Mouse (Mus musculus) thymus, postnatal 4 days (tissue): ENCODE measurements around the gene Rad51b.
A peak's percentile ranks its signal among the peaks of the same experiment; 100 is the strongest.
"Not testable (repeated sequence)": the region's sequence is repeated elsewhere in the genome, so short reads cannot be mapped to it uniquely, and the experiment has no call there.

Experiments
- DNase-seq: peaks from one replicate; pipeline ENCODE4 v3.0.0; 2021

The Rad51b gene

GRCm38 (mm10) chr12:79297121-79297576 is at the start of gene Rad51b:
Gene Rad51b, plus strand, starts transcription at chr12:79297282.
- peak; percentile 63 for DNase-seq

DNA sequence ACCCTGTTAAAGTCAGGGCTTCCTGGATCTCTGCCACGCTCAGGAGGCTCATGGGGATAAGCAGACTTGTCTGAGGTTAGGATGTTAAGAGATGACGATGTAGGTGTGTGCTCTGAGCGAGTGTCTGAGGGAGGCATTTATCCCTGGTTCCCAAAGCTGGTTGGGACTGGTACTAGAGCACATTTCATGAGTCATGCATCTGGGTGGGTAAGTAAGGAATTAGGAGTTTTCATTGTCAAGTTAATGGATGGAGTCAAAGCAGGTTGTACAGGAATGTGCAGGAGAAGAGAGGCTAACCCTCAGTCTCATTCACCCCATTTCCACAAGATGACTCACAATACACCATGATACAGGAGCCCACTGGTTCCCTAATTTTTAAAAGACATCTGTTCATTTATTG is 49.0 kb upstream of the Rad51b start:
- DNase-seq: no peak

DNA sequence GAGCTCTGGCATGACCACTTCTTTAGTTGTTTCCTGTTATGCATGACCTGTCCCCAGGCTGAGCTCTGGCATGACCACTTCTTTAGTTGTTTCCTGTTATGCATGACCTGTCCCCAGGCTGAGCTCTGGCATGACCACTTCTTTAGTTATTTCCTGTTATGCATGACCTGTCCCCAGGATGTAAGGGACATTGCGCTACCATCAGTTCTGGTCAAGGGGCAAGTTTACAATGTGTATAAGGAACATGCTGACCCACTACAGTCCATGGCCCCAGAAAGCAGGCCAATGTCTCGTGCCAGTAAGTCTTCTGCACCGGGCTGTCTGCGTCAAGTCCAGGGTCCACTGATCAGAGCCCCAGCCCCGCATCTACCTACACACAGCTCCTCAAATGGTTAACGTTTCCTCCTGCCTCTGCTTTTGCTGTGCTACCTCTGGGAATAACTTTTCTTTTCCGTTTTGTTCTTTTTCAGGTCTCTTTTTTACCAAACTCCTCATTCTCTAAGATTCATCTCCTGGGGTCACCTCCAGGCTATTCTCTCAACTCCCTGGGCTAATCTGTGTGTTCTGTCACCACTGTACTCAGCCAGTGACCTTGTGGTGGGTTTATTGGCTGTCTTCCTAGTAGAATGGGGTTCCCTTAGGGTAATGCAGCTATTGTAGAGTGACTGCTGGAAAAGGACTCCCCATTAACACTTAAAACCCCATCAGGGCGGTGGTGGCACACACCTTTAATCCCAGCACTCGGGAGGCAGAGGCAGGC is 43.6 kb upstream of the Rad51b start:
- DNase-seq: no peak

DNA sequence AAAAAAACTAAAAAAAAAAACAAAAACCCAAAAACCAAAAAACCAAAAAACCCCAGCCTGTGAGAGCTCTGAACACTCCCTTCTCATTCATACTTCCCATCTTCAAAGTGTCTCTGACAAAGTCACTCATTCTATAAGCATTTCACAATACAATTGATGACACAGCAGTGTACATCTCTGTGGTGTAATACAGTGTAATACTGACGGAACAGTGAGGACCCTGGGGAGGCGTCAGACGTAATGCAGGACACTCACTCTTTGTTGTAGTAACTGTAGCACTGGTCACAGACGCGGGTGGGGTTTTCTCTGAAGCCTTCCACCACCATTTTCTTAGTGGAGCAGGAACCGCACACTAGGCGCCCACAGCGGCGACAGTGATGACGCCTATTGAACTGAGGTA is 42.1 kb upstream of the Rad51b start:
- no peak for DNase-seq

GRCm38 (mm10) chr12:79260154-79260553 is 36.9 kb upstream of the Rad51b start:
- no peak for DNase-seq

GRCm38 (mm10) chr12:79261035-79261434 is 36.0 kb upstream of the Rad51b start:
- peak; percentile 57 for DNase-seq

GRCm38 (mm10) chr12:79272604-79273003 is 24.5 kb upstream of the Rad51b start:
- DNase-seq: no peak

- no peak for DNase-seq
These were observed 17.5 kb upstream of the Rad51b start for GRCm38 (mm10) chr12:79279513-79280115.

DNA sequence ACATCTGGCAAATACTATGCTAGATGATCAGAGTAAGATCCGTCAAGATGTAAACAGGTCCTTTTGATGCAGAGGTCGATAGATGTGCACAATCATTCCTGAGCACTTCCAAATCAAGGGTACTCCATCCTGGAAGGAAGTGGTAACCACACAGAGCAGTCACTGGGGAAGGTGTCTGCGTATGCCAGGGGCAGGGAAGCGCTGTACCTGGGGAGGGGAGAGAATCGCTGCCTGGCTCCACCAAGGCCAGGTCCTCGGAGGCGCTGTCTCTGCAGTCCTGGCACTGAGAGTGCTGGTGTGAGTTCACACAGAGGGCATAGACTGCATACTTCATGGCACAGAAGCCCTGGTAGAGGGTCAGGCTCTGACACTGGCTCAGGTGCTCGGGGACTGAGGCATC is 14.5 kb upstream of the Rad51b start:
- DNase-seq: no peak

DNA sequence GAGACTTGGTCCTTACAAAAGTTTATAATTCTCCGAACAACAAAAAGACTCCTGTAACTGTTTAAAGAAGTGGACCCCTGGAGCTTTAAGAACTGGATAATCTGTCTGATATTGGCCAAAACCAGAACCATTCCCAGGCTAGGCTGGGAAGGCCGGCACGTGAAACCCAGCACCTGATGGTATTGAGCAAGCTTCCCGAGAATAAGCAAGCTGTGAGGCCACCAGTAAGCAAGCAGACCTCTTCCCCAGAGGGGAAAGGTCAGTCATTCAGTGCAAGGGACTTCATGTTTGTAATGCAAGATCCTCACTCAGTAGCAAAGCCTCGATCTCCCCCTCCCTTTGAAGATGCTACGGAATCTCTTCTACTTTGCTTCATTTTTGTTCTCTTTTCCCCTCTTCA is 4.2 kb upstream of the Rad51b start:
- no peak for DNase-seq

DNA sequence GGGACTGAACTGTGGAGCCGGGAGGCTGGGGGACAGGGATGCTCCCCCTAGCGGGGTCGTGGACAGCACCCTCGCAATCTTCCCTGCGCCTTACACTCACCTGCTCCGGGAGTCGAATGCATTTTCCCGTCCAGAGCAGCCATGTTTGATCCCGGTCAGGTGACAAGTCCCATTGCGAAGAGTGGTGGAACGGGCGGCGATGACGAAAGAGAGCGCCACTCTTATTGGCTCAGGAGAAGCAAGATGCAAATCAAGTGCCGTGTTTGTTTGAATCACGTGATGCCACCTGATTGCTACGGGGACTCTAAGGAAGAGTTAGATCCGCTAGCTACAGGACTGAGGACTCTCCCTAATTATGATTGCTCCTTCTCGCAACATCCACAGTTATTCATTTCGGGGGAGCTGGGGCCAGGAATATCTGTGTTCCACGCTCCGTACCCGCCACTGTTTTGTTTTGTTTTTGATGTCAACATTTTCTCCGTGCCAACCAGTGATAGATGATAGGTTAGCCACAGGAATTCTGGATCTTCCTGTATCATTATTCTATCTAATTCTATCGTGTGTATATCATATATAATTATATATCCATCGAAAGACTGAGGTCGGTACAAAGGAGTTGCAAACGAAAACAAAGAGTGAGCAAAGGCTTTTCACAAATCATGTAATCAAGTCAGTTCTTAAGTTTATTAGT is 811 bp upstream of the Rad51b start, which contains the start of gene Zfyve26:
Gene Zfyve26 (minus strand): TSS at position 179 of the 691 bp plus-strand sequence.
- DNase-seq: peak; percentile 86

GRCm38 (mm10) chr12:79297884-79298636 is 978 bp downstream of the Rad51b start:
- no peak for DNase-seq

- no peak for DNase-seq
These were observed 4.7 kb downstream of the Rad51b start for GRCm38 (mm10) chr12:79301802-79302201.

- DNase-seq: no peak
These were observed 8.0 kb downstream of the Rad51b start for GRCm38 (mm10) chr12:79305131-79305530.

DNA sequence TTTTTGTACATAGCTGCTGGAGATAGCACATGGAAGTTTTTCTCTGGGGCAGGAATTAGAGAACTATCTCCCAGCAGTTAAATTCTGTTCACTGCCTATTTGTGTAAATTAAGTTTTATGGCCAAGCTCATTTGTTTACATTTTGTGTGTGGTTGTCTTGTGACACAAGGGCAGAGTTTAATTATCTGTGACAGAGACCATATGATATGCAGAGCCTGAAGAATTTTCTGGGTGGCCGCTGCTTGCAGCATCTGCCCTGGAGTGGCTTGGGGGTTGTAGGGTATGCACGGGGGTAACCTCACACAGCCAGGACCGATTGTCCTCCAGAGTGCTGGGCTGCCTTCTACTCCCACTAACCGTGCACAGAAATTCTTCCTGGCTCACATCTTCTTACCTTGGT is 8.9 kb downstream of the Rad51b start:
- no peak for DNase-seq

GRCm38 (mm10) chr12:79313721-79314120 is 16.6 kb downstream of the Rad51b start:
- no peak for DNase-seq

DNA sequence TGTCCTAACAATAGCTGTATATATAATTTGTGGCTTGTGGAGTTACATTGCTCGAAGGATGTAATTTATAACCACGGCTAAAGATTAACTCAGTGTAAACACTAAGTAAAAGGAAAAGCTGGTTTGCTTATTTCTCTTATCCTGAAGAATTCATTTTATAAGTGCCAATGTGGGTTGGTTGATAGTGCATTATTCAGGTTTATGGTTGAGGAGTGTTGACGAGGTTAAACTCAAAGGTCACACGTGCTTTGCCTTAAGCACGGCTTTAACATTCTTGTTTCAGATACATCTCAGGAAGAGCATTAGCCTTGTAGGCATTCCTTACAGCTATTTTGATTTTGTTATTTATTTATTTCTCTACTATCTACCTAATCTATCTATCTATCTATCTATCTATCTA is 20.3 kb downstream of the Rad51b start:
- DNase-seq: no peak

DNA sequence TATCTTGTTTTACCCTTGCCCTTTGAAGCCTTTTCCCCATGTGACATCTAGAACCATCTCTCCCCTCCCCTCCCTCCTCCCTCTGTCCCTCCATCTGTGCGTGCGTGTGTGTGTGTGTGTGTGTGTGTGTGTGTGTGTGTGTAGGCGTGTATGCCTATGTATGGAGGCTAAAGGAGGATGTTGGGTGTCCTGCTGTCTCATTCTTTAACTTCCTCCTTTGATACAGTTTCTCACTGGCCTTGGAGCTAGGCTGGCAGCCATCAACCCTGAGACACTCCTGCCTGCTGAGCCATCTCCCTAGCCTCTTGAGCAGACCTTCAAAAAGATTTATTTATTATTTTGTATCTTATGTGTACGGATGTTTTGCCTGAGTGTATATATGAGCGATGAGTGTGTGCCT is 23.8 kb downstream of the Rad51b start:
- DNase-seq: no peak

DNA sequence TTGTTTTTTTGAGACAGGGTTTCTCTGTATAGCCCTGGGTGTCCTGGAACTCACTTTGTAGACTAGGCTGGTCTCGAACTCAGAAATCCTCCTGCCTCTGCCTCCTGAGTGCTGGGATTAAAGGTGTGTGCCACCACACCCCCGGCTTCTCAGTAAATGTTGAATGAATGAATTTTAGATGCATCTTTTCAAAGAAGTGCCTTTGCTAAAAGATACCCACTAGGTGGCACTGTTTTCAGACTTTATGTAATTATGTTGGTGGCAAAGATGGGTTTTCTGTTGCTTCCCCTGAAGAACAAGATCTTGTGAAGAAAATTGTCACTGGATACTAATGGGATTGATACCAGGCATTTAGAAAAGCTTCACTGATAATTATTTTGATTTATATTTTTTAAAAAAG is 25.5 kb downstream of the Rad51b start:
- DNase-seq: not testable (repeated sequence)

- no peak for DNase-seq
These were observed 29.2 kb downstream of the Rad51b start for GRCm38 (mm10) chr12:79326236-79326635.

DNA sequence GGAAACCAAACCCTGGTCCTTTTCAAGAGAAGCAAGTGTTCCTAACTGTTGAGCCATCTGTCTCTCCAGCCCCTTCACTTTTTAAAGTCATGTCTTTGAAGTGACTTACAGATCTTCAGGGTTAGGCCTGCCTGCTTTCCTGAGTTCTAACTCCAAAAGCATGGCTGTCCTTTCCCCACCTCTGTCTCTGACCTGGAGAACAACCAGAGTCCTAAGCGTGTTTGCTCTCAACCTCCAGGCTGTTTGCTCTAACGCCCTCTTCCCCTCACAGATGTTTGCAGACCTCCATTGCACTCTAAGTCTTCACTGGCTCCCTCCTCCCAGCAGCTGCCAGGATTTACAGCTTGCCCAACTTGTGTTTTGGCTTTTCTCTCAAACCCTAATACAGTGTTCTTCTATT is 29.7 kb downstream of the Rad51b start:
- no peak for DNase-seq

DNA sequence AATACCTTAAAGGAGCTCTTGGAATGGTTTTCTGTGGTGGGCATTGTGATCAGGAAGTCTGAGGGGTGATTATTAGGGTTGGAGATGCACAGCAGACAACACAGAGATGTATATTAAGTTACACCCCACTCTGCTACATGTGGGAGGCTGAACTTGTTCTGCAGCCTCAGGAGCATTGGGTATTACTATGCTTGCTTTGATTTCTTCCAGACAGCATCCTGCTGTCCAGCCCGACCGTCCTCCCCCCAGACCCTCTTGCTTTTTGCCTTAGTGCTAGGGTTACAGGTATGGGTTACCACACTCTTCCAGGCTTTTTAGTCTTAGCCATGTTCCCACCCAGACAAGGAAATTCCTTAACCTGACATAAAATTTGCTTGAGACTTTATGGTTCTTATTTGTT is 30.8 kb downstream of the Rad51b start:
- no peak for DNase-seq

- DNase-seq: no peak
These were observed 33.5 kb downstream of the Rad51b start for GRCm38 (mm10) chr12:79330571-79330970.
